Mouse (Mus musculus) ES-Bruce4 (cell line): ENCODE data around the gene Acot7. TPM values are rescaled to one million over a fixed set of nuclear protein-coding genes. Genes with fewer than 3 reads are reported as not detected.
A peak's percentile ranks its signal among the peaks of the same experiment; 100 is the strongest.

Experiments used
- H3K27ac ChIP-seq: 2 replicates; pipeline ENCODE4 v1.5.1; 2012; ENCODE audit warnings: low read length, inconsistent platforms; ENCODE audit not compliant: insufficient read depth
- H3K27me3 ChIP-seq: 2 replicates; pipeline ENCODE4 v1.6.1; 2012; ENCODE audit warnings: mild to moderate bottlenecking, low read length, inconsistent platforms; ENCODE audit not compliant: control insufficient read depth, poor library complexity, insufficient read depth, severe bottlenecking
- H3K36me3 ChIP-seq: 2 replicates; pipeline ENCODE4 v1.6.1; 2012; ENCODE audit warnings: inconsistent platforms, mild to moderate bottlenecking, low read length, moderate library complexity; ENCODE audit not compliant: control insufficient read depth, poor library complexity, insufficient read depth, severe bottlenecking
- H3K4me1 ChIP-seq: one replicate; pipeline ENCODE4 v1.8.1; 2011; ENCODE audit warnings: low read length; ENCODE audit not compliant: control insufficient read depth, insufficient read depth
- H3K4me3 ChIP-seq: 2 replicates; pipeline ENCODE4 v1.5.1; 2011; ENCODE audit warnings: low read depth, mild to moderate bottlenecking, low read length
- H3K9ac ChIP-seq: 2 replicates; pipeline ENCODE4 v1.6.1; 2012; ENCODE audit warnings: low read depth, mild to moderate bottlenecking, inconsistent platforms; ENCODE audit not compliant: poor library complexity, severe bottlenecking
- H3K9me3 ChIP-seq: replicated peaks from 2 replicates; pipeline ENCODE4 v1.6.1; 2012; ENCODE audit warnings: mild to moderate bottlenecking, low read length, inconsistent platforms; ENCODE audit not compliant: control insufficient read depth, poor library complexity, insufficient read depth, severe bottlenecking
- CTCF ChIP-seq: IDR thresholded peaks from one replicate; pipeline ENCODE4 v1.8.1; 2011; ENCODE audit warnings: low read depth, low read length
- EP300 ChIP-seq: IDR thresholded peaks from 2 replicates; pipeline ENCODE4 v1.6.1; 2011; ENCODE audit warnings: low read depth, low read length; ENCODE audit not compliant: insufficient read depth
- POLR2A ChIP-seq: IDR thresholded peaks from one replicate; pipeline ENCODE4 v1.8.1; 2011; ENCODE audit warnings: low read length; ENCODE audit not compliant: insufficient read depth
- polyA plus RNA-seq: library from polyadenylated mRNA; stranded (reverse); fragments of >200 nt; gene quantifications from 2 replicates; pipeline ENCODE4 v1.2.4, GENCODE M21; 2011; ENCODE audit warnings: low read depth; ENCODE audit not compliant: missing spikeins, insufficient read depth, insufficient read length

Acot7 gene
- polyA plus RNA-seq, 1 experiment, result 49.5 TPM

DNA sequence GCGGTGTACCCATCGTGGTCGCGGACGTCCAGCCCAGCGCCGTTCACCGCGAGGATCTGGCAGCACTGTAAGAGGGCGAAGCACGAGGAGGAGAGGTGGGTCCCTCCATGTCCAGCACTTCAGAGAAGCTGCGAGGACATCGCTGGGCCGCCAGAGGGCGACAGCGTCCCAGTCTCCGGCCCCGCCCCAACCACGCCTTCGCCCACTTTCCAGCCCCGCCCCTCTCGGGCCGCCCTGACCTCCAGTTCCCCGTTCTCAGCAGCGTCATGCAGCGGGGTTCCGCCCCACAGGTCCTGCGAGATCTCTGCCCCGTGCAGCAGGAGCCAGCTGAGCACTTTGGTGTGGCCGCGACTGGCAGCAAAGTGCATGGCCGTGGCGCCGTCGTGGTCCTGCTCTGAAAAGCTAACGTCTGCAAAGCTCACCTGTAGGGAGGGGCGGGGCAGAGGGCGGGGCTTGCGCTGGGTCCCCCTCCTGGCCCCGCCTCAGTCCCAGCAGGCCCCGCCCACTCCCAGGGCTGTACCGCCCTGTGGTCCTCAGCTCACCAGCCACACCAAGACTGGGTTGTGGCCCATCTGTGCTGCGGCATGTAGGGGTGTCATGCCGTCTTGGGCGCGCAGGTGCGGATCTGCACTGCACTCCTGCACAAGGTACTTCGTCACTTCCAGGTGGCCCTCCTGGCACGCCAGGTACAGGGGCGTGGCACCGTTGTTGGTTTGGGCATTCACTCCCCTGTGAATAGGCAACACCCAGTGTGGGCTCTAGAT lies 39.3 kb upstream of the Acot7 start:
- no peak overlapping the region for H3K27ac ChIP-seq
- no peaks in the 10 kb centered on the region for H3K27me3 ChIP-seq
- H3K4me1 ChIP-seq, result peaks cover 8% of the 10 kb centered on the region
- no peaks in the 10 kb centered on the region for H3K9me3 ChIP-seq
- no peak overlapping the region for H3K9ac ChIP-seq
- H3K36me3 ChIP-seq, result no peaks in the 10 kb centered on the region
- TF ChIP-seq EP300 (no peak), CTCF (peak; percentile 94), POLR2A (no peak)
- H3K4me3 ChIP-seq, result peak overlapping the region; percentile 80

DNA sequence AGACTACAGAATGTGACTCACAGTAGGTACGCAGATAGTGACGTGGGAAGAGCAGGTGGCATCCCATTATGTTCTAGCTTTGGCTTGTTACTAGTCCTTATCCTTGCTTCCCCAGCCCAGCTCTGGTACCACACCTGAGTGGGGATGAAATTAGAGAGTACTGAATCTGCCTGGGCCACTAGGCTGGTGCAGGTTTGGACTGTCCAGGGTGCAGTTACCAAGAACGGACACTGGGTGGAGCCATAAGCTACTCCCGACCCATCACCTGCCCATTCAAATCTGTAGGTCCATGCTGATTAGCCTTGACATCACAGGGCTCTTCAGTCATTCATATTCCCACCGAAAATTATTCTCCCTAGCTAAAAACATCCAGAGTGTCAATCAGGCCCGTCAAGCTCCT lies 37.5 kb upstream of the Acot7 start:
- Histone ChIP-seq H3K9me3 (no peaks in the 10 kb centered on the region), H3K4me1 (peaks cover 2% of the 10 kb centered on the region), H3K27me3 (no peaks in the 10 kb centered on the region), H3K9ac (no peak overlapping the region), H3K4me3 (no peak overlapping the region), H3K36me3 (no peaks in the 10 kb centered on the region), H3K27ac (no peak overlapping the region)
- TF ChIP-seq CTCF, result peak; percentile 87
- no peak for TF ChIP-seq POLR2A
- TF ChIP-seq EP300, result no peak

DNA sequence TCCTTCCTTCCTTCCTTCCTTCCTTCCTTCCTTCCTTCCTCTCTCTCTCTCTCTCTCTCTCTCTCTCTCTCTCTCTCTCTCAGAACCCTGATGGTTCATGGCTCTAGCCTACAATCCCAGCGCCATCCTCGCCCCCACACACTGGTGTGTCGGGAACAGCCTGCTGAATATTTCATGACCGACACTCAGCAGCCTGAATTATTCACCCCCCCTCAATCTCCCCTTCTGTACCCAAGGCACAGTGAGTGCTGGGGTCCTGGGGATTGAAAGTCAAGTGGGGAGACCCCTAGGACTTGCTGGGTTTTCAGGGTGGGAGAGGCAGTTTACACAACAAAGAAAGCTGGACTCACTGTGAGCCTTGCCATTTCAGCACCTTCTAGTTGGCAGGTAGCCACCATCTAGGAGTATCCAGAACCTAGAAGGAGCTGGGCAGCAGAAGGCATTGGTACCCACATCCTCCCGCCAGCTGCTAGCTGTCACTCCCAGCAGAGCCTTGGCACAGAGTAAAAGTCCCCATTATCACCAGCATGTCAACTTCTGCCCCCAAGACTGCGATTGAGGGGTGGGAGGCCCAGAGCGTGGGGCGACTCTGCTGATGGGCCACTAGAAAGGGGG lies 36.3 kb upstream of the Acot7 start:
- H3K27me3 ChIP-seq, result no peaks in the 10 kb centered on the region
- no peak overlapping the region for H3K9ac ChIP-seq
- no peaks in the 10 kb centered on the region for H3K4me1 ChIP-seq
- no peaks in the 10 kb centered on the region for H3K9me3 ChIP-seq
- H3K4me3 ChIP-seq, result no peak overlapping the region
- no peak overlapping the region for H3K27ac ChIP-seq
- H3K36me3 ChIP-seq, result no peaks in the 10 kb centered on the region
- no peak for TF ChIP-seq EP300

DNA sequence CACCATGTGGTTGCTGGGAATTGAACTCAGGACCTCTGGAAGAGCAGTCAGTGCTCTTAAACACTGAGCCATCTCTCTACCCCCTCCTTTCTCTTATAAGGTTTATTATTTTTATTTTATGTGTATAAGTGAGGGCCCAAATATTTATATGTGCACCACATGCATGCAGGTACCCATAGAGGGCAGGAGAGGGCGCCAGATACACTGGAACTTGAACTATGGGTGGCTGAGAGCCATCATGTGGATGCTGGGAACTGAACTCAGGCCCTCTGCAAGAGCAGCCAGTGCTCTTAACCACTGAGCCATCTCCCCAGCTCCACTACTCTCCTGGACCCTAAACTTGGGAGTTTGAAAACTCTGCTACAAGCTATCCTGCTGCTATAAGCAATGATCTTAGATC lies 34.3 kb upstream of the Acot7 start:
- Histone ChIP-seq H3K36me3 (no peaks in the 10 kb centered on the region), H3K9ac (no peak overlapping the region), H3K4me1 (no peaks in the 10 kb centered on the region), H3K4me3 (no peak overlapping the region), H3K27ac (no peak overlapping the region), H3K27me3 (no peaks in the 10 kb centered on the region), H3K9me3 (no peaks in the 10 kb centered on the region)
- TF ChIP-seq CTCF (peak; percentile 47), POLR2A (no peak), EP300 (no peak)

DNA sequence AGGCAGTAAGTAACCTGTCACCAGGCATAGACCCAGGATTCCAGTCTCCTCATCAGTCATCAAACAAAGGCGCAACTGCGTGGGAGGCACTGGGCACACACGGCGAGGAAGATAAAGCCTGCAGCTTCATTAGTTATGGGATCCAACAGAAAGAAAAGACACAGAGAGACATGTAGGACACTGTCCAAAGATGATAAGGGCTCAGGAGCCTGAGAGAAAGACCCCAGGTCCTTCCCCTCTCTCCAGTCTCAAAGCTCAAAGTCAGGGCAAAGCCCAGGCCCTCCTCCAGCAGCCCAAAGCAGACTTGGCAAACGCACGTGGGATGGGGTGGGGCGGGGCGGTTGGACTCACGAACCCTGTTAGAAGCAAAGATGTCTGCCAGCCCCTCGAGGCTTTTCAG lies 32.5 kb upstream of the Acot7 start:
- H3K9me3 ChIP-seq, result no peaks in the 10 kb centered on the region
- H3K9ac ChIP-seq, result no peak overlapping the region
- no peak overlapping the region for H3K4me3 ChIP-seq
- no peaks in the 10 kb centered on the region for H3K27me3 ChIP-seq
- H3K36me3 ChIP-seq, result no peaks in the 10 kb centered on the region
- no peaks in the 10 kb centered on the region for H3K4me1 ChIP-seq
- TF ChIP-seq EP300 (no peak), POLR2A (no peak), CTCF (no peak)
- H3K27ac ChIP-seq, result no peak overlapping the region

DNA sequence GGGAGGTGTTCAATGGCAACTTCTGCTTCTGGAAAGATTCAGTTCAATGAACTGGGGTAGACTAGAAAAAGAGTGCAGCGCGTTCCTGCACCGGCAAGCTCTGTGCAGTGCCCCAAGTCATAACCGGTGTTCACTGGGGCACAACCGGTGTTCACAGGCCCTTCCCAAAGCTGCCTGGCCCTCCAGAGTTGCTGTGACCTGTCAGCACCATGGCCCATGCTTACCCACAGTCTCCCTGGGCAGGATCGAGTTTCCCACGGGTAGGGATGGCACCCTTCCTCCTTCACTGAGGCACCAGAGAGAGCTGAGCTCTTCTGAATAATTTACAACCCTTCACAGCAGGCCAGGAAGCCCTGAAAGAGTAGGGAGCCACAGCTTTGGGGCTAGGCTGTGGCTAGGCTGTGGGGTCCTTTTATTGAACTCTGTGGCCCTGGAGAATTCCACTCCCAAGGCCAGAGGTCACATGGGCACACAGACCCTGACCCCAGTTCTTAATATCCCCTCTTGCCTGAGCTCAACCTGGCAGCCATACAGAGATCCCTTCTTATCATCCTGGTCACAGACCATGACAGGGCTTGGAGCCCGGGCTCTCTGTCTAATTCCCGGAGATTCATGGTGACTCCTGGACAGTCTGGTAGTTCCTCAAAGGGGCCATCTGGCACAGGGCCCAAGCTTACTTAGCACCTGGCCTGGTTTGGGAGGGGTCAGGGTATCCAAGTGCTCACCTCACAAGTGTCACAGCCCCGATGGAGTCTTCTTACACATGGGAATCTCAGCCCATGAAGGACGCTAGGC lies 31.7 kb upstream of the Acot7 start:
- Histone ChIP-seq H3K36me3 (no peaks in the 10 kb centered on the region), H3K4me3 (no peak overlapping the region), H3K27me3 (no peaks in the 10 kb centered on the region), H3K4me1 (no peaks in the 10 kb centered on the region), H3K9ac (no peak overlapping the region), H3K9me3 (no peaks in the 10 kb centered on the region), H3K27ac (no peak overlapping the region)
- TF ChIP-seq CTCF (no peak), POLR2A (no peak), EP300 (no peak)
